Mouse (Mus musculus) small intestine, adult 2 months (tissue): ENCODE data around the gene Sox18.

Experiments
- CTCF ChIP-seq: fragments of 200-500 bp; IDR thresholded peaks from 2 replicates; pipeline ENCODE4 v1.5.1; 2012; ENCODE audit warnings: low read depth, mild to moderate bottlenecking, control low read depth, inconsistent platforms, low read length, moderate library complexity, mixed read lengths; ENCODE audit not compliant: insufficient replicate concordance, insufficient read length; ENCODE audit errors: extremely low read depth
- POLR2A ChIP-seq: fragments of 200-500 bp; IDR thresholded peaks from 2 replicates; pipeline ENCODE4 v1.6.1; 2012; ENCODE audit warnings: low read depth, mild to moderate bottlenecking, control low read depth, inconsistent platforms, low read length, moderate library complexity

DNA sequence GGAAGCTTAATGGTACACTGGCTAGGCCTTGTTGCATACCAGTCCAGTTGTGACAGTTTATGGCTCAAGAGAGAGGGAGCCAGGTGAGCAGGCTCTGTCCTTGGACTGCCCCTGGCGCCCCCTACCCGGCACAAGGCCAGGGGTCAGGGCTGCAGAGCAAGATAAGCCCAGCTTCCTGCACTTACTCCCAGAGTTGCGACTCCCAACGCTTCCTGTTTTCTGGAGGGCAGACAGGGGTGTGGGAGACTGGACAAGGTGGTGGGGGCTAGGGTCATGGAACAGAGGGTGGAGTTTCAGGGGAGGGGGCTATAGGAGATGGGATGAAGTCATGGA is 8.2 kb downstream of the Sox18 start:
- no peak for TF ChIP-seq CTCF
- no peak for TF ChIP-seq POLR2A
